Mouse (Mus musculus) kidney, embryonic 16.5 days (tissue): ENCODE measurements around the gene Pnrc2. TPM values are rescaled to one million over a fixed set of nuclear protein-coding genes. Genes with fewer than 3 reads are reported as not detected.

Source experiments
- ATAC-seq: fragments of 200-750 bp; cut with Nextera tagmentation; 2 replicates; pipeline ENCODE4 v1.8.0; 2017; ENCODE audit warnings: moderate TSS enrichment; ENCODE audit not compliant: low FRiP score, low TSS enrichment
- H3K27ac ChIP-seq: fragments of 300-500 bp; sonication (generic); 2 replicates; pipeline ENCODE4 v1.5.1; 2014; ENCODE audit warnings: low read length
- H3K27me3 ChIP-seq: fragments of 300-500 bp; sonication (generic); 2 replicates; pipeline ENCODE4 v1.6.1; 2014; ENCODE audit warnings: low read length, control low read depth, mixed read lengths; ENCODE audit not compliant: insufficient read depth
- H3K36me3 ChIP-seq: fragments of 300-500 bp; sonication (generic); 2 replicates; pipeline ENCODE4 v1.6.1; 2014; ENCODE audit warnings: low read length, control low read depth, mixed read lengths; ENCODE audit not compliant: insufficient read depth
- H3K4me1 ChIP-seq: fragments of 300-500 bp; sonication (generic); 2 replicates; pipeline ENCODE4 v1.6.1; 2014; ENCODE audit warnings: low read length, control low read depth, mixed read lengths; ENCODE audit not compliant: insufficient read depth
- H3K4me2 ChIP-seq: fragments of 300-500 bp; sonication (generic); replicated peaks from 2 replicates; pipeline ENCODE4 v1.6.1; 2014; ENCODE audit warnings: low read depth, low read length
- H3K4me3 ChIP-seq: fragments of 300-500 bp; sonication (generic); 2 replicates; pipeline ENCODE4 v1.5.1; 2014; ENCODE audit warnings: mild to moderate bottlenecking, low read length
- H3K9ac ChIP-seq: fragments of 300-500 bp; sonication (generic); replicated peaks from 2 replicates; pipeline ENCODE4 v1.6.1; 2014; ENCODE audit warnings: low read length
- H3K9me3 ChIP-seq: fragments of 300-500 bp; sonication (generic); 2 replicates; pipeline ENCODE4 v1.6.1; 2016; ENCODE audit warnings: low read length, control low read depth
- WGBS: fragments of 180-500 bp; shearing (Covaris S2); extraction: QIAGEN DNeasy Blood & Tissue Kit; methylation state at CpG from one replicate; pipeline ENCODE4 v1.1.7; 2014; 5-methylcytosine and 5-hydroxymethylcytosine counted together
- polyA plus RNA-seq: library from polyadenylated mRNA; unstranded; fragments of >200 nt; fragmentation: Nextera tagmentation; extraction: Ambion mirVana; gene quantifications from 2 replicates; pipeline ENCODE4 v1.2.1, GENCODE M21; 2015

The Pnrc2 gene
- polyA plus RNA-seq, 1 experiment from 2014 or later, result 211 TPM

DNA sequence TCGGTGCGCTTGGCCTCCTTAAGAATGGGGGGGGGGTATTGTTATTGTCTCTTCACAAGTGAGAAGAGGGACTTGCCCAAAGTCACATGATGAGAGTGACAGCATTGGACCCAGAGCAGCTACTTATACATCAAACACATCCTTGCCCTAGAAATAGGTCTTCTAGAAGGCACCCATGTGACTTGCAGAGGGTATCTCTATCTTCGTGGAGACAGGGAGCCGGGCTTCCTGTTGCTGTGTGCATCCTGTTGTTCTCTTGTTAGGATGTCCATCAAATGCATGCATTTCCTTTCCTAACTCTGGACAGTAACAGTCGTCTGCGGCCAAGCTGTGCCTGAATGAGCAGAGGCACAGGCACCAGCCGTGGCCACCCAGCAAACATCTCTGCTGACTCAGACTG, 37.9 kb upstream of the Pnrc2 start:
- 57% methylated on average over 7 of the region's 7 CpGs for WGBS
- ATAC-seq, result no peak
- H3K36me3 ChIP-seq, result no peaks in the 10 kb centered on the region
- H3K9me3 ChIP-seq, result no peaks in the 10 kb centered on the region
- H3K27me3 ChIP-seq, result no peaks in the 10 kb centered on the region
- no peak overlapping the region for H3K4me3 ChIP-seq
- H3K27ac ChIP-seq, result peak overlapping the region; percentile 44; the same call in 1 of the 2 replicates
- H3K4me1 ChIP-seq, result no peaks in the 10 kb centered on the region
- no peak overlapping the region for H3K9ac ChIP-seq
- no peak overlapping the region for H3K4me2 ChIP-seq

- WGBS, result 58% methylated on average over 13 of the region's 13 CpGs
These were observed 35.8 kb upstream of the Pnrc2 start for GRCm38 (mm10) chr4:135909326-135910066.

DNA sequence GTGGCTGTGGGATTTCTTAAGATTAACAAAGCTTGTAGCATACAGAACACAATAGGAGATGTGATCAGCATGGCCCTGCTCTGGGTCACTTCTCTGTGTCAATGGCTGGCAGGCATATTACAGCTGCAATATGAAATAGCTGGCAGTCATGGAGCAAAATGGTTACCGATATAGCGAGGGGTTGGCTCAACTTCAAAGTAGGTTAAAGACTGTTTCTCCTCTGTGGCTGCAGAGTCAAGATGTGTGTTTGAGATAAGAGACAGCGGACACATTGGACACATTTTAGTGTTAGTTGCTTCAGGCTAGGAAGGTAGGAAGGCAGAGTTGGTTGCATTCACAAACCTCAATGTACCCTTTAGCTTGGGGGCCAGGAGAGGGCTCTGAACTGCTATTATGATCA, 33.0 kb upstream of the Pnrc2 start:
- no peak overlapping the region for H3K4me2 ChIP-seq
- no peaks in the 10 kb centered on the region for H3K27me3 ChIP-seq
- H3K4me3 ChIP-seq, result no peak overlapping the region
- H3K27ac ChIP-seq, result no peak overlapping the region
- H3K9me3 ChIP-seq, result no peaks in the 10 kb centered on the region
- no peaks in the 10 kb centered on the region for H3K4me1 ChIP-seq
- WGBS, result 72% methylated on average over 3 of the region's 3 CpGs
- no peak overlapping the region for H3K9ac ChIP-seq
- ATAC-seq, result no peak
- no peaks in the 10 kb centered on the region for H3K36me3 ChIP-seq

More at GRCm38 (mm10) chr4:135909326-135910066, 35.8 kb upstream of the Pnrc2 start:
- Histone ChIP-seq H3K4me3 (no peak overlapping the region), H3K9ac (no peak overlapping the region), H3K4me2 (no peak overlapping the region), H3K36me3 (no peaks in the 10 kb centered on the region), H3K9me3 (no peaks in the 10 kb centered on the region), H3K4me1 (no peaks in the 10 kb centered on the region), H3K27ac (no peak overlapping the region), H3K27me3 (no peaks in the 10 kb centered on the region)
- ATAC-seq, result no peak

- H3K27me3 ChIP-seq, result no peaks in the 10 kb centered on the region
- no peak overlapping the region for H3K4me3 ChIP-seq
- H3K9me3 ChIP-seq, result no peaks in the 10 kb centered on the region
- H3K4me2 ChIP-seq, result no peak overlapping the region
- no peak for ATAC-seq
- no peaks in the 10 kb centered on the region for H3K36me3 ChIP-seq
- no peaks in the 10 kb centered on the region for H3K4me1 ChIP-seq
- WGBS, result 47% methylated on average over 1 of the region's 1 CpGs
- H3K9ac ChIP-seq, result no peak overlapping the region
- H3K27ac ChIP-seq, result no peak overlapping the region
These were observed 31.2 kb upstream of the Pnrc2 start for GRCm38 (mm10) chr4:135904810-135905209.

DNA sequence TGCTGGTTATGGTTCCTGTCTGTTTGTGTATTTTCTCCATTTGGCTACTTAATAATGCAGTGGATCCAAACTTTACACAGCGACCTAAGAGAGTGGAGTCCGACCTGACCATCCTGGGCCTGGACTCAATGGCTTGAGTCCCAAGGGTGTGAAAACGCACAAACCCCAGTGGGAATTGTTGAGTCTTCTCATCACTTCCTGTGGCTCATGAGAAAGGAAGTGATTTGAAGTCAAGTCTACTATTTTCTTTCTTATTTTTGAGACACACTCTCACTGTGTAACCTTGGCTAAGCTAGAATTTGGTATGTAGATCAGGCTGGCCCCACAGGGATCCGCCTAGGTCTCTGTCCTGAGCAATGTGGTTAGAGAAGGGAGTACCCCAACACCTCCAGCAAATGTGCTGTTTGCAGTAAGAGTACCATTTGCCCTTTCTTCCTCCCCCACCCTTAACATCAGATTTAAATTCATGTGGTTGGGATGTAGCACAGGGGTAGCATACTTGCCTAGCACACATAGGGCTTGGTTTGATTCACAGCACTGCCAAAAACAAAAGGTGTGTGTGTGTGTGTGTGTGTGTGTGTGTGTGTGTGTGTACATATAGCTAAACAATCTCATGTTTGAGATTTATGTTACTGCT, 29.1 kb upstream of the Pnrc2 start:
- no peak for ATAC-seq
- no peak overlapping the region for H3K27ac ChIP-seq
- H3K9ac ChIP-seq, result no peak overlapping the region
- H3K4me1 ChIP-seq, result no peaks in the 10 kb centered on the region
- no peaks in the 10 kb centered on the region for H3K27me3 ChIP-seq
- WGBS, result 87% methylated on average over 4 of the region's 4 CpGs
- no peaks in the 10 kb centered on the region for H3K9me3 ChIP-seq
- no peak overlapping the region for H3K4me3 ChIP-seq
- no peaks in the 10 kb centered on the region for H3K36me3 ChIP-seq
- no peak overlapping the region for H3K4me2 ChIP-seq

GRCm38 (mm10) chr4:135900008-135900407, 26.4 kb upstream of the Pnrc2 start:
- Histone ChIP-seq H3K9me3 (no peaks in the 10 kb centered on the region), H3K4me2 (no peak overlapping the region), H3K27ac (no peak overlapping the region), H3K4me3 (no peak overlapping the region), H3K4me1 (no peaks in the 10 kb centered on the region), H3K9ac (no peak overlapping the region), H3K36me3 (no peaks in the 10 kb centered on the region), H3K27me3 (no peaks in the 10 kb centered on the region)
- whole genome bisulfite sequencing, result 89% methylated on average over 3 of the region's 5 CpGs
- no peak for ATAC-seq

DNA sequence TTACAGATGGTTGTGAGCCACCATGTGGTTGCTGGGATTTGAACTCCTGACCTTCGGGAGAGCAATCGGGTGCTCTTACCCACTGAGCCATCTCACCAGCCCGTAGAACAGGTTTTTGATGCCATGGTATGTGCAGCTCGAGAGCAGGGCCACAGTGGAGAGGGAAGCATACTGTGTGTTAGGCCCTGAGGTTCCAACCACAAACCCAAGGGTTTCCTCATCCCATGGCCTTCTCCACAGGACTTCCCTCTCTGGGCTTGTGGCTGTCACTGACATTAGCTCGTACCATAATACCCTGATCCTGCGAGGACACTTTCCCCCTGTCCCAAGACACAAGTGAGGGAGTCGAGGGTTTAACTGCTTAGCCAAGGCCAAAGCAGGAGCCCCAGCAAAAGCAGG, 25.4 kb upstream of the Pnrc2 start:
- Histone ChIP-seq H3K4me1 (no peaks in the 10 kb centered on the region), H3K9ac (no peak overlapping the region), H3K4me2 (no peak overlapping the region), H3K9me3 (no peaks in the 10 kb centered on the region), H3K27me3 (no peaks in the 10 kb centered on the region), H3K27ac (no peak overlapping the region), H3K36me3 (no peaks in the 10 kb centered on the region), H3K4me3 (no peak overlapping the region)
- ATAC-seq, result no peak
- WGBS, result 90% methylated on average over 7 of the region's 7 CpGs

GRCm38 (mm10) chr4:135898380-135899049, 24.9 kb upstream of the Pnrc2 start:
- 67% methylated on average over 8 of the region's 9 CpGs for WGBS
- Histone ChIP-seq H3K4me1 (no peaks in the 10 kb centered on the region), H3K4me2 (no peak overlapping the region), H3K36me3 (no peaks in the 10 kb centered on the region), H3K9me3 (no peaks in the 10 kb centered on the region), H3K27me3 (no peaks in the 10 kb centered on the region), H3K4me3 (no peak overlapping the region), H3K9ac (peak overlapping the region; percentile 12; the same call in 1 of the 2 replicates), H3K27ac (no peak overlapping the region)
- ATAC-seq, result no peak

DNA sequence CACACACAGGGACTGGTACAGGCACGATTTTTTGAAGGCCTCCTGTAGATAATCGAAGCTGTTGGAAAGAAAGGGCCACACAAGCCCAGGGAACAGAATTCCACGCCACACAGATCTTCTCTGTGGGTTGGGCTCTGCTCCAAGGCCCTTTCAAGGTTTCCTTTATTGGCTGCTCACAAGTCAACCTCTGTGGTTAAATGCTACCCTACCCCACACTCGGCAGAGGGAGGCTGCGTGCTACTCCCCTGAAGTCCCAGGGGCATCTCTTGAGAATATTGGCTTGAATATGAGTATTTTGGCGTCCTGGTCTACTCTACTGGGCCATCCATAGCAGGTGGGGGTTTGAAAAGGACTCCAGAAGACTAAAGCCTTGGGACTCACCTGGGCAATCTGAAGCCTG, 22.5 kb upstream of the Pnrc2 start:
- H3K9me3 ChIP-seq, result no peaks in the 10 kb centered on the region
- WGBS, result 77% methylated on average over 6 of the region's 6 CpGs
- ATAC-seq, result no peak
- no peak overlapping the region for H3K4me3 ChIP-seq
- no peak overlapping the region for H3K9ac ChIP-seq
- no peak overlapping the region for H3K27ac ChIP-seq
- no peaks in the 10 kb centered on the region for H3K36me3 ChIP-seq
- no peak overlapping the region for H3K4me2 ChIP-seq
- no peaks in the 10 kb centered on the region for H3K27me3 ChIP-seq
- no peaks in the 10 kb centered on the region for H3K4me1 ChIP-seq

DNA sequence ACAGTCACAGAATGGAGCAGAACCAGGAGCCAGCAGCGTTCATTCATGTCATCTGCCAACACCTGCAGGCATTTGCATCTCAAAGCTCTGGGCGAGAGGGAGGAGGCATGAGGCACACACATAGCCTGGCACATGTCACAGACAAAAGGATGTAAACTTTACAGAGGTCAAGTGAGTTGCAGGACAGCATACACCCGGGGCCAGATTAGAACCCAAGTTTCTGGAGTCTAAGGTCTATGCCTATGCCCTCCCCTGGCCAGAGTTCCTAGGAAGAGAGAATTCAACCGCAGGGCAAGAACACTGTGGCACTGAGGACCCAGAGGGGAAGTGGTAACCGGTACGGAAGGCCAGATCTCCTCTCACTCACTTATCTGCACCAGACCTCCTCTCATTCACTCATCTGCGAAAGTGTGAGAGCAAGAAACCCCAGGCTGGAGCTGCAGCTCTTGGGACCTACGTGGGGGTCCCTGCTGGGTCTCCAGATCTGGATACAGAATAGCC, 21.5 kb upstream of the Pnrc2 start, which contains the start of gene Cnr2:
Gene Cnr2, plus strand, starts transcription at position 324 of the 501 bp plus-strand sequence.
- ATAC-seq, result no peak
- WGBS, result 55% methylated on average over 8 of the region's 8 CpGs
- no peaks in the 10 kb centered on the region for H3K9me3 ChIP-seq
- no peak within 1 kb of the TSS for H3K4me2 ChIP-seq
- no peaks in the 10 kb centered on the region for H3K36me3 ChIP-seq
- H3K4me1 ChIP-seq, result no peaks in the 10 kb centered on the region
- no peaks in the 10 kb centered on the region for H3K27me3 ChIP-seq
- no peak within 1 kb of the TSS for H3K27ac ChIP-seq
- no peak within 1 kb of the TSS for H3K4me3 ChIP-seq
- no peak within 1 kb of the TSS for H3K9ac ChIP-seq
